Mouse (Mus musculus) thymus, postnatal 25 days (tissue): ENCODE results near the gene Gm20388.

Experiments
- DNase-seq: peaks from one replicate; pipeline ENCODE4 v3.0.0; 2022

Gene Gm20388

GRCm38 (mm10) chr8:120487729-120488510 is 577.3 kb downstream of the Gm20388 start:
- DNase-seq: peak; percentile 82

GRCm38 (mm10) chr8:120488636-120489131 is 578.0 kb downstream of the Gm20388 start:
- DNase-seq: peak; percentile 45

- peak; percentile 93 for DNase-seq
These were observed 578.6 kb downstream of the Gm20388 start for GRCm38 (mm10) chr8:120489142-120489754.

GRCm38 (mm10) chr8:120489771-120490281 is 579.2 kb downstream of the Gm20388 start:
- peak; percentile 50 for DNase-seq

- peak; percentile 50 for DNase-seq
These were observed 579.9 kb downstream of the Gm20388 start for GRCm38 (mm10) chr8:120490354-120491141.

GRCm38 (mm10) chr8:120491166-120491793 is 580.6 kb downstream of the Gm20388 start:
- no peak for DNase-seq

GRCm38 (mm10) chr8:120492193-120492880 is 581.7 kb downstream of the Gm20388 start:
- no peak for DNase-seq

- no peak for DNase-seq
These were observed 582.2 kb downstream of the Gm20388 start for GRCm38 (mm10) chr8:120492881-120493220.

GRCm38 (mm10) chr8:120493508-120494464 is 583.1 kb downstream of the Gm20388 start:
- DNase-seq: no peak

- DNase-seq: no peak
These were observed 584.3 kb downstream of the Gm20388 start for GRCm38 (mm10) chr8:120494903-120495302.

GRCm38 (mm10) chr8:120495461-120495860 is 584.8 kb downstream of the Gm20388 start:
- DNase-seq: no peak

GRCm38 (mm10) chr8:120496478-120496877 is 585.8 kb downstream of the Gm20388 start:
- no peak for DNase-seq

- DNase-seq: peak; percentile 88
These were observed 586.9 kb downstream of the Gm20388 start for GRCm38 (mm10) chr8:120497503-120497946.

- DNase-seq: no peak
These were observed 587.7 kb downstream of the Gm20388 start for GRCm38 (mm10) chr8:120498349-120498831.

GRCm38 (mm10) chr8:120498926-120499605 is 588.4 kb downstream of the Gm20388 start:
- no peak for DNase-seq

- DNase-seq: peak; percentile 51
These were observed 590.1 kb downstream of the Gm20388 start for GRCm38 (mm10) chr8:120500701-120501261.

- no peak for DNase-seq
These were observed 590.8 kb downstream of the Gm20388 start for GRCm38 (mm10) chr8:120501426-120501825.

- no peak for DNase-seq
These were observed 591.8 kb downstream of the Gm20388 start for GRCm38 (mm10) chr8:120502428-120502827.

- DNase-seq: peak; percentile 84
These were observed 593.8 kb downstream of the Gm20388 start for GRCm38 (mm10) chr8:120504251-120505081.
